Comparison of ENCODE assay signal across 16 mouse cellular contexts in the genomic region with DNA sequence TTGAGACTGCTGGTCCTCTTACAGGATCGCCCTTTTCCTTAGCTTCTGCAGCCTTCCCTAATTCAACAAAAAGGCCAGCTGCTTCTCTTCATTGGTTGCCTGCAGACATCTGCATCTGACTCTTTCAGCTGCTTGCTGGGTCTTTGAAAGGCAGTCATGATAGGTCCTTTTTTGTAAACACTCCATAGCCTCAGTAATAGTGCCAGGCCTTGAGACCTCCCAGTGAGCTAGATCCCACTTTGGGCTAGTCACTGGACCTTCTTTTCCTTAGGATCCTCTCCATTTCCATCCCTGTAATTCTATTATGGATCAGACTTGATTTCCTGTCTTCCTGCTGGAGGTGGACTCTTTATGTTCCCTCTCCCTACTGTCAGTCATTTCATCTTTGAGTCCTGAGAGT.
"Had no signal": no experiment of that assay in that cellular context is flagged by ENCODE, and none has a peak within 500 bp of the region (broad histone marks: within the 10 kb centered on the region; RNA-seq: fewer than 3 reads in every experiment).

No protein-coding gene starts in this region.

- H3K9ac ChIP-seq: neural tube, embryonic 13.5 days; neural tube, embryonic 15.5 days; stomach, embryonic 15.5 days had no signal

- DNase-seq: retina, postnatal 1 day; right cerebral cortex, adult 18-20 months; right cerebral cortex, postnatal 14 days; right cerebral cortex, postnatal 25 days; right cerebral cortex, postnatal 4 days; spleen, adult 18-20 months; thymus, adult 18-20 months; thymus, adult 2 months; thymus, postnatal 14 days; thymus, postnatal 25 days; thymus, postnatal 36 days; thymus, postnatal 4 days had no signal

- H3K9me3 ChIP-seq: neural tube, embryonic 13.5 days; neural tube, embryonic 15.5 days; stomach, embryonic 15.5 days had no signal

- H3K27me3 ChIP-seq: neural tube, embryonic 13.5 days; neural tube, embryonic 15.5 days; stomach, embryonic 15.5 days had no signal

- H3K27ac ChIP-seq: neural tube, embryonic 13.5 days; neural tube, embryonic 15.5 days; stomach, embryonic 15.5 days; stomach, postnatal 0 days had no signal

- H3K4me1 ChIP-seq: neural tube, embryonic 13.5 days; neural tube, embryonic 15.5 days; stomach, embryonic 15.5 days had no signal

- H3K4me2 ChIP-seq: neural tube, embryonic 13.5 days; neural tube, embryonic 15.5 days; stomach, embryonic 15.5 days had no signal

- H3K36me3 ChIP-seq: neural tube, embryonic 13.5 days; neural tube, embryonic 15.5 days; stomach, embryonic 15.5 days had no signal

- H3K4me3 ChIP-seq: neural tube, embryonic 13.5 days; neural tube, embryonic 15.5 days; stomach, embryonic 15.5 days had no signal
